Mouse (Mus musculus) neural tube, embryonic 11.5 days (tissue): ENCODE data around the gene Dnajb1. TPM values are rescaled to one million over a fixed set of nuclear protein-coding genes. Genes with fewer than 3 reads are reported as not detected.

Experiments used
- polyA plus RNA-seq: library from polyadenylated mRNA; unstranded; fragments of >200 nt; fragmentation: Nextera tagmentation; extraction: Ambion mirVana; gene quantifications from 2 replicates; pipeline ENCODE4 v1.2.1, GENCODE M21; 2014

The Dnajb1 gene
- polyA plus RNA-seq, 1 experiment from 2014 or later = 68.9 TPM

Other genes starting within 250 kb of the Dnajb1 start
- gene Clgn, start 218.3 kb upstream of the Dnajb1 start, polyA plus RNA-seq = 5.3 and 5.8 TPM in 2 replicates
- gene Scoc, start 149.8 kb upstream of the Dnajb1 start, polyA plus RNA-seq = 166 and 168 TPM in 2 replicates
- not detected in 2 replicates for gene Olfr370, start 72.4 kb upstream of the Dnajb1 start, polyA plus RNA-seq
- 326 and 331 TPM in 2 replicates for gene Ndufb7, start 41.5 kb upstream of the Dnajb1 start, polyA plus RNA-seq
- 734 and 760 TPM in 2 replicates for gene Tecr, start 222 bp upstream of the Dnajb1 start, polyA plus RNA-seq
- 174 and 181 TPM in 2 replicates for gene Gipc1, start 44.5 kb downstream of the Dnajb1 start, polyA plus RNA-seq
- 0.34 and 1.1 TPM in 2 replicates for gene Ptger1, start 58.5 kb downstream of the Dnajb1 start, polyA plus RNA-seq
- gene Pkn1, start 91.0 kb downstream of the Dnajb1 start, polyA plus RNA-seq = 29.3 and 29.5 TPM in 2 replicates
- 214 and 223 TPM in 2 replicates for gene Ddx39, start 107.0 kb downstream of the Dnajb1 start, polyA plus RNA-seq
- 16.3 and 18.0 TPM in 2 replicates for gene Adgre5, start 133.1 kb downstream of the Dnajb1 start, polyA plus RNA-seq